Mouse (Mus musculus): ENCODE data around the gene Olfr651.

Gene Olfr651

GRCm38 (mm10) chr7:104549833-104550232, at the start of gene Olfr651:
Olfr651 (plus strand) TSS chr7:104550133.
- in situ Hi-C loops (cut with MboI, MseI) = no loop called here

GRCm38 (mm10) chr7:104501186-104501585, 48.7 kb upstream of the Olfr651 start:
- in situ Hi-C loops (cut with MboI, MseI) = loop anchor here (10.0 kb wide), 1 partner anchor 396 kb away; the partner anchor contains the start of gene Olfr646

- in situ Hi-C loops (cut with MboI, MseI) = loop anchor here (10.0 kb wide), 1 partner anchor 397 kb away; the partner anchor contains the start of gene Olfr646
Measured at GRCm38 (mm10) chr7:104501589-104502371, 48.2 kb upstream of the Olfr651 start.

GRCm38 (mm10) chr7:104507421-104508065, 42.4 kb upstream of the Olfr651 start, which contains the start of gene Trim30d:
Trim30d (minus strand) TSS chr7:104507849.
- in situ Hi-C loops (cut with MboI, MseI) = loop anchor here (10.0 kb wide), 1 partner anchor 403 kb away; the partner anchor contains the start of gene Olfr646

- in situ Hi-C loops (cut with MboI, MseI) = no loop called here
Measured at GRCm38 (mm10) chr7:104552700-104553099, 2.8 kb downstream of the Olfr651 start.

GRCm38 (mm10) chr7:104560601-104561000, 10.7 kb downstream of the Olfr651 start, which contains the start of gene Olfr652:
Olfr652 (plus strand) TSS chr7:104560901.
- in situ Hi-C loops (cut with MboI, MseI) = no loop called here

- in situ Hi-C loops (cut with MboI, MseI) = no loop called here
Measured at GRCm38 (mm10) chr7:104577014-104577413, 27.1 kb downstream of the Olfr651 start, which contains the start of gene Olfr653. Olfr653 (plus strand) TSS chr7:104577314.

GRCm38 (mm10) chr7:104580846-104581245, 30.9 kb downstream of the Olfr651 start:
- in situ Hi-C loops (cut with MboI, MseI) = no loop called here

GRCm38 (mm10) chr7:104581429-104581828, 31.5 kb downstream of the Olfr651 start:
- in situ Hi-C loops (cut with MboI, MseI) = no loop called here

- in situ Hi-C loops (cut with MboI, MseI) = no loop called here
Measured at GRCm38 (mm10) chr7:104586725-104587124, 36.8 kb downstream of the Olfr651 start, which contains the start of gene Olfr654. Olfr654 (plus strand) TSS chr7:104587025.

- in situ Hi-C loops (cut with MboI, MseI) = no loop called here
Measured at GRCm38 (mm10) chr7:104588274-104588673, 38.3 kb downstream of the Olfr651 start.

- in situ Hi-C loops (cut with MboI, MseI) = loop anchor here (5.0 to 10.0 kb wide), 2 partner anchors 229 to 417 kb away; partner anchors contain the start of gene Olfr648
Measured at GRCm38 (mm10) chr7:104601679-104602078, 51.7 kb downstream of the Olfr651 start, which contains the start of gene Olfr655. Olfr655 (minus strand) TSS chr7:104601779.

- in situ Hi-C loops (cut with MboI, MseI) = loop anchor here (5.0 to 10.0 kb wide), 2 partner anchors 231 to 418 kb away; partner anchors contain the start of gene Olfr648
Measured at GRCm38 (mm10) chr7:104603173-104603572, 53.2 kb downstream of the Olfr651 start.

All from T-helper 1 cell (primary cell).